Mouse (Mus musculus) kidney, adult 2 months (tissue): ENCODE results near the gene Zfp277.

Experiments
- CTCF ChIP-seq: fragments of 200-500 bp; conservative IDR thresholded peaks from 2 replicates; pipeline ENCODE4 v1.5.1; 2011; ENCODE audit warnings: low read depth, mild to moderate bottlenecking, control low read depth, low read length, moderate library complexity, mixed read lengths; ENCODE audit not compliant: insufficient read depth, insufficient read length
- POLR2A ChIP-seq: fragments of 200-500 bp; IDR thresholded peaks from one replicate; pipeline ENCODE4 v1.6.1; 2011; ENCODE audit warnings: low read depth, low read length, control low read depth

GRCm38 (mm10) chr12:40325582-40325981 lies 120.1 kb downstream of the Zfp277 start:
- TF ChIP-seq CTCF (no peak), POLR2A (no peak)
